Mouse (Mus musculus): Measurements from ENCODE around the gene Slx4ip.

DNA sequence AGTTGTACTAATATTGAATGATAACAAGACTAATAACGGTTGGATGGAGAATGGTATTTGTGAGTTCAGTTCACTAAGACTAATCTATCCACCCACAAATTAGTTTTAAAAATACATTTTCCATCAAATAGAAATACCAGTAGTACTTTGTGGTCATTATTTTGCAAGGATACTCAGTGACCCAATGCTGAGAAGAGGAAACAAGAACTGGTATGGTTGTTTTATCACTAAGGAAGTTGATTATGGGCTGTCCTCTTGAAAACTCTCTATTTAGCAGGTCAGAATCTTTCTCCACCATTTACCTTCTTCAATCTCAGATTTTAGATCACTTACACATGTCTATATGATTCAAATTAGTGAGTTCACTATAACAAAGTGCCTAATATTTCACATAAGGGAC, 111.0 kb downstream of the Slx4ip start:
- TF ChIP-seq POLR2A (IDR thresholded peaks at IDR 0.05; ENCODE audit: control insufficient read depth, low read depth, low read length) = no peak
- TF ChIP-seq CTCF (IDR thresholded peaks at IDR 0.05; ENCODE audit: control insufficient read depth, insufficient read depth, insufficient replicate concordance, low read depth, low read length) = no peak

All from testis, adult 2 months (tissue).